Mouse (Mus musculus): ENCODE measurements around the gene Plppr3.

The Plppr3 gene

GRCm38 (mm10) chr10:79865801-79866295 is 8.6 kb downstream of the Plppr3 start:
- no peak for DNase-seq (ENCODE audit: low spot score in 2 of 2)

- DNase-seq (ENCODE audit: low spot score in 2 of 2) = no peak
Observed at GRCm38 (mm10) chr10:79865189-79865601, 9.2 kb downstream of the Plppr3 start.

DNA sequence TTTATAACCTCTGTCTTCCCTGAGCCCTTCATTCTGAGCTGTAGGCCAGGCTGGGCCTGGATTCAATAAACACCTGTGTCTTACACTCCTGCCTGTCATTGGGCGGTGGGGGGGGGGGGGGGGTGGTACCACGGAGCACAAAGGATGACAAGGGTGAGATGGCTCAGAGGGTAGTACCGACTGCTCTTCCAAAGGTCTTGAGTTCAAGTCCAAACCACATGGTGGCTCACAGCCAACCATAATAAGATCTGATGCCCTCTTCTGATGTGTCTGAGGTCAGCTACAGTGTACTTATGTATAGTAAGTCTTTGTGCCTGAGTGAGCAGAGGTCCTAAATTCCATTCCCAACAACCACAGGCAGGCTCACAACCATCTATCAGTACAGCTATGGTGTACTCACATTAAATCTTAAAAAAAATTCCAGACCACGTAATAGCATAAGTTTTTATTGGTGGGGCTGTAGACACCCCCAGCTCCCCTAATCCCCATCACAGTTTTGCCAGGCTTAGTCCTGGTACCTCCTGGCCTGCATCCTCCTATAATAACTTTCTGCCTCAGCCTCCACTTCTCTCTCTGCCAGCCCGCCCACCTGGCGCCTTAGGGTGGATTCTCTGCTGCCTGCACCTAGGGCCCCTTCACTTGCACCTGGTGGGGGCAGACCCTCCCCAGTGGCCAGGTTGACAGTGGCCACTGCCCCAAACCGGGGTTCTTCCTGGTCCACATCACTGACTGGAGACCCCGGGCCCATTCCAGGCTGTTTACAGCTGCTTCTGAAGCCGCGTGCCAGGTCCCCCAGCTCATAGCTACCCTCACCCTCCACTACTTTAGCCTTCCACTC is 9.9 kb downstream of the Plppr3 start:
- no peak for DNase-seq (ENCODE audit: low spot score in 2 of 2)

DNA sequence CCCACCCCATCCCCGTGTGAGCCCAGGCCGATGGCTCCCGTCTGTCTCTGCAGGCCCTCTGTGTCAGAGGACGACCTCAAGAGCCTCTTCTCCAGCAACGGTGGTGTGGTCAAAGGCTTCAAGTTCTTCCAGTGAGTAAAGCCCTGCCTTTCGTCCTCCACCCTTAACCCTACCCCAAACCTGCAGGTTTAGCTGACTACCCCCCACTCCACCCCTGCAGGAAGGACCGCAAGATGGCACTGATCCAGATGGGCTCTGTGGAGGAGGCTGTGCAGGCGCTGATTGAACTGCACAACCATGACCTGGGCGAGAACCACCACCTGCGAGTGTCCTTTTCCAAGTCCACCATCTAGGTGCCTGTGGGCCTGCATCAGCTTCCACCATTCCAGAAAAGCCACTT is 11.5 kb downstream of the Plppr3 start:
- DNase-seq (ENCODE audit: low spot score in 2 of 2) = no peak

GRCm38 (mm10) chr10:79862049-79862788 is 12.2 kb downstream of the Plppr3 start:
- DNase-seq (ENCODE audit: low spot score in 2 of 2) = no peak

DNA sequence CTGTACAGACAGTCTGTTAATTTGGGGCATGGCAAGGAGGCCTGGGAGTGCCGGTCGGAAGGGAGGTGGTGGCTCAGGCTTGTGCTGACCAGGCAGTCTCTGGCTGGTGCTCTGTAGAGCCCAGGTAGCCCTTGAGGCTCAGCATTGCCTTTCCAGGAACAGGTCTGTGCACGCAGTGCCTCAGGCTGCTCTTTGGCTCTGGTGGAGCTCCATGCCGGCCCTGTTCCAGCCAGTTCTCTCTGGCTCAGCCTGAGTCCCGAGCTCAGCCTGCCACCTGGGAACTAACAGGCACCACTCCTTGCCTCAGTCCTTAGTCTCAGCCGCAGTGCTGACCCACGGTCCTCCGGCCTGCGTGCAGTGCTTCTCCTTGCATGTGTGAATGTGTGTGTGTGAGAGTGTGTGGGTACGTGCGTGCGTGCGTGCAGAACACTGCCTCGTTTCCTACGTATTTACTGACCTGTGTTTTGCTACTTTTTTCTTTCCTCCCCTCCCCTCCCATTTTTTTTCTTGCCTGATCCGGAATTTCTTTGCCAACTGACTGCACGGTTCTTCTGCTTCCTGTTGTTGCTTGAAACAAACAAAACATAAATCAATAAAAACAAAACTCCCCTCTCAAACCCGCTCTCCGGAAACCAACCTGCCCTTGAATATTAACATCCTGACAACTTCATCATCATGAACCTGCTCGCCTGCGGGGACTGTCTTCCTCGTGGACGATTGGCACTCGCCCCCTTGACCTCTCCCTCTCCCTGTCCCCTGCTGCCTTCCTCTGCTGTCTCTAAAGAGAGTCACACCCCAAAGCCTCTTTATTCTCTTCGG is 13.0 kb downstream of the Plppr3 start:
- no peak for DNase-seq (ENCODE audit: low spot score in 2 of 2)

GRCm38 (mm10) chr10:79860079-79860911 is 14.1 kb downstream of the Plppr3 start:
- DNase-seq (ENCODE audit: low spot score in 2 of 2) = no peak

DNA sequence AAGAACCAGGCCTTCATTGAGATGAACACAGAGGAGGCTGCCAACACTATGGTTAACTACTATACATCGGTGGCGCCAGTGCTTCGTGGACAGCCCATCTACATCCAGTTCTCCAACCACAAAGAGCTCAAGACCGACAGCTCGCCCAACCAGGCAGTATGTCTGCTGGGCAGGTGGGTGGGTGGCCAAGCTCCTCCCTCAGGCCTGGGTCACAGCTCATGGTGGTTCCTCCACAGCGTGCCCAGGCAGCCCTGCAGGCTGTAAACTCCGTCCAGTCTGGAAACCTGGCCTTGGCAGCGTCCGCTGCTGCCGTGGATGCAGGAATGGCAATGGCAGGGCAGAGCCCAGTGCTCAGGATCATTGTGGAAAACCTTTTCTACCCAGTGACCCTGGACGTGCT is 15.3 kb downstream of the Plppr3 start:
- DNase-seq (ENCODE audit: low spot score in 2 of 2) = no peak

- peak in 1 of 2 experiments; percentile 71 for DNase-seq (ENCODE audit: low spot score in 2 of 2)
Observed at GRCm38 (mm10) chr10:79858416-79859074, 15.9 kb downstream of the Plppr3 start.

DNA sequence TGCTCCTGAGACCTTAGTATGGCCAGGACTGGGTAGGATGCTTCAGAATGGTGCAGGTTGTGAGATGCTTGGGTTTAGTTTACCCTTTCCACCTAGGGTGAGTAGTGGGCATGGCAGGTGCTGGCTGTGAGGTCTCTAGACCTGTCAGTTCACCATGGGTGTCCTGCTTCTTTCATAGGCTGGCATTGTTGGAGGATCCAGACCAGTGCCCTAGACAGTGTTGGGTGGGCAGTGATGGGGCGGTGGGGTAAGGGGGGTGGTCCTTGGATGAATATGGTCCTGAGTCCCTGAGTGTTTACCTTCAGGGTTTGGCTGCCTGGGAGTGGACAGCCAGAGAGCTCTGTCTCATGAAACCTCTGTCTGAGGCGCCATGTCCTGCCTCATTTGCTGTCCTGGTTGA is 16.5 kb downstream of the Plppr3 start:
- no peak for DNase-seq (ENCODE audit: low spot score in 2 of 2)

DNA sequence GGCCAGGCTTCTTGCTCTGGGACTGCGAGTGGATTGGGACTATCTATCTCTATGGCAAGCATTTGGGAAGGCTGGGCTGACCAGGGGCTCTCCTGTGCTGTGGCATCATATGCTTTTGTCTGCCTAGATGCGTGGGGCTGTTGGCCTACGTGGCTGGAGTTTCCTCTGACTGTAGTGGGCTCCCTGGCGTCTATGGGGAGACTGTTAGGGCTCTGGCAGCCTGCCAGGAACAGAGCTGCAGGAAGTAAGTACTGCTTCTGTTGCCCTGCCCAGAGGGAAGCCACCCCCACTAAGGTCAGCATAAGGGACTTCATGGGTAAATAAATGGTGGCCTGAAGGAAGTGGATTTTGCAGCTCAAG is 17.0 kb downstream of the Plppr3 start:
- DNase-seq (ENCODE audit: low spot score in 2 of 2) = peak in 1 of 2 experiments; percentile 54

GRCm38 (mm10) chr10:79856704-79857451 is 17.6 kb downstream of the Plppr3 start:
- DNase-seq (ENCODE audit: low spot score in 2 of 2) = no peak

DNA sequence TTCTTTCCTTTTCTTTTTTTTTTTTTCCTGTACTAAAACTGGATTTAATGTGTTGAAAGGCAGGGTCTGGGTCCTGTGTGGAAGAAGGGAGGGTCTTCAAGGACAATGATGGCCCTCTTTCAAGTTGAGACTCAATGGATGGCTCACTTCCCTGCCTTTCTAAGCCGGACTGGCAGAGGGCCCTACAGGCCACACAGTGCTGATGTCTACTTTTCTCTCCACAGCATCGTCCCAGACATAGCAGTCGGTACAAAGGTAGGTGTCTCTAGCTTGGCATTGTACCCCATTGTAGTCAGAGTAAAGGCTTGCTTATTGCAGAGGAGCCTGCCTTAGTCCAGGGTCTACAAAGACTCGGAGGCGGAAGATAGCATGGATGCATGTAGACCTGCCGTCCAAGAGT is 18.2 kb downstream of the Plppr3 start:
- DNase-seq (ENCODE audit: low spot score in 2 of 2) = no peak

DNA sequence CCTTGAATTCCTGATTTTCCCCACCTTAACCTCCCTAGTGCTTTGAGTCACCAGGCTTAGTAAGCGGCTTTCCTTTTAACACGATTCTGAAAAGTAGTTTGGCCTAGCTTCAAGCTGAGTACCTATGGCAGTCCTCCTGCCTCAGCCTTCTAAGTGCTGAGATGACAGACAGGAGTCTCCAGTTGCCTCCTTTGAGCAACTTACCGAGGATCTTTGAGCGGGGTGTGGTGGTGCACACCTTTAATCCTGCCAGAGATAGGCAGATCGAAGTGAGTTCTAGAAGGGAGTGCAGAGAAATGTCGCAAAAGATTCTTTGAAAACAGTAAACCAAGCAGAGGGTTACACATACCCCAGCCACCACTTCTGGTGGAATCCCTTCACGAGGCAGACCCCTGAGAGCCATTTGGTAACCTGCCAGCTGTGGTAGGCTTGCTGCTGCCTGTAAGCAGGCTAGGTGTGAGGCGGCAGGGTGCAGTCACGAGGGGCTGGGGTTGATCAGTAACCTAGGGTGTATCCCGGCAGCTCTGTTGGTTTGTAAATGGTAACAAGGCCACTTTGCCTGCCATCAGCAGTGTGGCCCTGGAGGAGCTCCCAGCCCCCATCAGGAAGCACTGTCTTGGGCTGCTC is 18.8 kb downstream of the Plppr3 start:
- no peak for DNase-seq (ENCODE audit: low spot score in 2 of 2)

GRCm38 (mm10) chr10:79854801-79855541 is 19.5 kb downstream of the Plppr3 start:
- peak in 1 of 2 experiments; percentile 56 for DNase-seq (ENCODE audit: low spot score in 2 of 2)

DNA sequence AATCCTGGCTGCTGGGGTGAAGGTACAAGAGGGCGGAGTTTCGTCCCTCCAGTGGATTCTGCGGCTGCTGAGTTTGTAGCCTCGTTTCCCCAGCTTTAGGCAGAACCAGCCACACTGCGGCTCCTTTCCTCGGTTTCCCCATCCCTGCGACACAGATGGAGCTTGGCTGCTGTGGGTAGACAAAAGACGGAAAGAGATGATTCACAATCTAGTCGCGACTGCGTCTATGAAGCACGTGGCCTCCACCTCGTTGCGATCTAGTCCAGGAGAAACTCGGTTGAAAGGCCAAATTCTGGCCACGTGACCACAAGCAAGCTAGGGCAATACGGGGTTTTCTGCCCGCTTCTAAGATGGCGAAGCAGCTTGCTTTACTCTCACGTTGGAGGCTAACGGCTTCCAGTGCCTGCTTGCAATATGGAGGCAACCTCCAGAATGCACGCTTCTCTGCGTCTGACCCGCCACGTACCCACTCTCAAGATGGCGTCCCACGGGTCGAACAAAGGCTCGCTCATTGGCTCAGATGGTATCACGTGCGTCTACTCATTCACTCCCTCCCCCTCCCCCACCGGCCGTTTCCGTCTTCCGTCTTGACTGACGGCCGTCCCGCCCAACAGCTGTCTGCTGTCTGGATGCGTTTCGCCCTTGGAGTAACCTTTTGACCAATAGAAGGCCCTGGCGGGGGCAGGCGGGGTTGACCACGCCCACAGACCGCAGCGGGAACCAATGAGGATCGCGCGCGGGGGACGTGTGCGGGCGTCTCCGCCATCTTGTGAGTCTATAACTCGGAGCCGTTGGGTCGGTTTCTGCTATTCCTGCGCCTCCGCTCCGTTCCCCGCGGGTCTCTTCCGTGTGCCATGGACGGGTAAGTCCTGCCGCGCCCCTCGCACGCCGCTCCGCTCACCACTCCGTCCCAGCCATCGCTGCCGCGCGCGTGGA is 20.3 kb downstream of the Plppr3 start, which contains the start of gene Ptbp1:
TSS of gene Ptbp1 (plus strand) at position 568 of the 936 bp plus-strand sequence.
- DNase-seq (ENCODE audit: low spot score in 2 of 2) = peak; percentile 99 to 100

GRCm38 (mm10) chr10:79853392-79853791 is 21.0 kb downstream of the Plppr3 start:
- DNase-seq (ENCODE audit: low spot score in 2 of 2) = peak; percentile 67 to 86
